Mouse (Mus musculus): Measurements from ENCODE around the gene Six6. TPM values are rescaled to one million over a fixed set of nuclear protein-coding genes. Genes with fewer than 3 reads are reported as not detected.

Six6 gene
- polyA plus RNA-seq, 1 experiment, result not detected

GRCm38 (mm10) chr12:72983071-72983857, 43.6 kb downstream of the Six6 start:
- Histone ChIP-seq H3K4me1 (replicated peaks; ENCODE audit: control insufficient read depth, insufficient read depth, low read length) (no peaks in the 10 kb centered on the region), H3K27ac (ENCODE audit: control insufficient read depth, insufficient read depth, low read length) (no peak overlapping the region), H3K4me3 (ENCODE audit: control insufficient read depth, insufficient read depth, low read length) (no peak overlapping the region), H3K27me3 (ENCODE audit: control insufficient read depth, insufficient read depth, low read length) (no peaks in the 10 kb centered on the region), H3K36me3 (ENCODE audit: control insufficient read depth, insufficient read depth, low read length) (no peaks in the 10 kb centered on the region)
- TF ChIP-seq CTCF (IDR thresholded peaks at IDR 0.05; ENCODE audit: borderline replicate concordance, control insufficient read depth, extremely low read depth, insufficient read depth, low read length, poor library complexity) (no peak), POLR2A (IDR thresholded peaks at IDR 0.05; ENCODE audit: control insufficient read depth, extremely low read depth, insufficient read depth, low read length, poor library complexity) (no peak)
- no peak for DNase-seq
- 89% methylated on average over 8 of the region's 8 CpGs for WGBS

Other genes with a start within 250 kb of the Six6 start
- gene Ppm1a, start 182.4 kb upstream of the Six6 start, polyA plus RNA-seq (2012; rRNA removed), result 40.4 and 44.2 TPM in 2 replicates
- not detected in 2 replicates for gene 4930447C04Rik, start 882 bp downstream of the Six6 start, polyA plus RNA-seq (2012; rRNA removed)
- gene Six1, start 114.0 kb downstream of the Six6 start, polyA plus RNA-seq (2012; rRNA removed), result 11.9 and 13.9 TPM in 2 replicates
- gene Six4, start 173.6 kb downstream of the Six6 start, polyA plus RNA-seq (2012; rRNA removed), result 1.1 and 1.4 TPM in 2 replicates
- 6.4 and 8.7 TPM in 2 replicates for gene Mnat1, start 183.8 kb downstream of the Six6 start, polyA plus RNA-seq (2012; rRNA removed)